Mouse (Mus musculus) layer of hippocampus, adult 8-10 months (tissue): ENCODE measurements around the gene Nlk. TPM values are rescaled to one million over a fixed set of nuclear protein-coding genes. Genes with fewer than 3 reads are reported as not detected.

Experiments
- total RNA-seq, 4 experiments: library from RNA; stranded (reverse); gene quantifications; 2 replicates each; pipeline ENCODE4 v1.2.4; 2022

Gene Nlk
- total RNA-seq, 4 experiments from 2014 or later = 37.1 to 48.0 (median 44.3) TPM

Other genes starting within 250 kb of the Nlk start
- gene Slc46a1, start 231.7 kb downstream of the Nlk start, total RNA-seq = 10 to 100 TPM in 3 of 4 experiments, 1 to 10 TPM in 1; 8.1 to 16.1 (median 11.1) TPM
- 10 to 100 TPM; 32.9 to 40.8 (median 37.7) TPM for gene Sarm1, start 199.6 kb downstream of the Nlk start, total RNA-seq
- 10 to 100 TPM; 66.0 to 84.5 (median 78.0) TPM for gene Vtn, start 198.3 kb downstream of the Nlk start, total RNA-seq
- 1 to 10 TPM; 2.4 to 4.8 (median 4.0) TPM for gene Sebox, start 193.9 kb downstream of the Nlk start, total RNA-seq
- gene Tmem199, start 185.2 kb downstream of the Nlk start, total RNA-seq = 10 to 100 TPM; 46.7 to 52.3 (median 49.9) TPM
- gene Poldip2, start 185.2 kb downstream of the Nlk start, total RNA-seq = 100 to 1,000 TPM; 106 to 123 (median 116) TPM
- gene Tnfaip1, start 161.0 kb downstream of the Nlk start, total RNA-seq = 10 to 100 TPM; 29.9 to 32.6 (median 30.7) TPM
- 10 to 100 TPM; 68.0 to 73.9 (median 73.6) TPM for gene Ift20, start 161.0 kb downstream of the Nlk start, total RNA-seq
- 10 to 100 TPM; 12.9 to 16.4 (median 15.1) TPM for gene Tmem97, start 146.6 kb downstream of the Nlk start, total RNA-seq
- gene Ccnq, start 54.4 kb upstream of the Nlk start, total RNA-seq = 10 to 100 TPM; 19.7 to 21.4 (median 20.0) TPM
- gene Lyrm9, start 129.2 kb upstream of the Nlk start, total RNA-seq = 10 to 100 TPM; 20.1 to 29.1 (median 23.5) TPM
- gene Nos2, start 223.4 kb upstream of the Nlk start, total RNA-seq = under 1 TPM; 0.18 to 0.49 (median 0.40) TPM